Mouse (Mus musculus) MEL (cell line): ENCODE data around the gene Dpf2. TPM values are rescaled to one million over a fixed set of nuclear protein-coding genes. Genes with fewer than 3 reads are reported as not detected.

Experiments used
- DNase-seq: peaks from one replicate; pipeline ENCODE4 v3.0.0; 2011; ENCODE audit warnings: low read depth, low spot score
- H3K27ac ChIP-seq: 2 replicates; pipeline ENCODE4 v1.5.1; 2012; ENCODE audit warnings: low read depth, mild to moderate bottlenecking, control low read depth, low read length, moderate library complexity; ENCODE audit not compliant: control insufficient read depth
- H3K27me3 ChIP-seq, 2 experiments: fragments of 150-350 bp in 1 of 2; sonication (generic) in 1 of 2; 2 replicates each; pipeline ENCODE4 v1.6.1; 2012; ENCODE audit warnings: low read length in 2 of 2, mild to moderate bottlenecking in 2 of 2, improper control_type of control experiment in 1 of 2, moderate library complexity in 1 of 2; ENCODE audit not compliant: insufficient read depth in 2 of 2, control insufficient read depth in 1 of 2
- H3K36me3 ChIP-seq, 2 experiments: 2 replicates each; pipeline ENCODE4 v1.6.1; 2012 to 2014; ENCODE audit warnings: low read length in 2 of 2, improper control_type of control experiment in 1 of 2, inconsistent platforms in 1 of 2, mild to moderate bottlenecking in 1 of 2; ENCODE audit not compliant: insufficient read depth in 2 of 2, control insufficient read depth in 1 of 2
- H3K4me1 ChIP-seq, 2 experiments: fragments of 150-350 bp in 1 of 2; sonication (generic) in 1 of 2; 2 replicates each; pipeline ENCODE4 v1.6.1; 2012; ENCODE audit warnings: low read length in 2 of 2, improper control_type of control experiment in 1 of 2, mild to moderate bottlenecking in 1 of 2; ENCODE audit not compliant: insufficient read depth in 2 of 2, control insufficient read depth in 1 of 2
- H3K4me3 ChIP-seq, 2 experiments: fragments of 150-350 bp in 1 of 2; sonication (generic) in 1 of 2; 2 replicates each; pipeline ENCODE4 v1.5.1; 2012; ENCODE audit warnings: low read depth in 2 of 2, low read length in 2 of 2, mild to moderate bottlenecking in 2 of 2, moderate library complexity in 2 of 2, control low read depth in 1 of 2, improper control_type of control experiment in 1 of 2; ENCODE audit not compliant: control insufficient read depth in 1 of 2, insufficient read depth in 1 of 2
- H3K79me2 ChIP-seq: 2 replicates; pipeline ENCODE4 v1.6.1; 2012; ENCODE audit warnings: mild to moderate bottlenecking, low read length, moderate library complexity; ENCODE audit not compliant: control insufficient read depth, poor library complexity, insufficient read depth
- H3K9ac ChIP-seq: 2 replicates; pipeline ENCODE4 v1.6.1; 2012; ENCODE audit warnings: low read depth, mild to moderate bottlenecking, control low read depth, low read length, moderate library complexity; ENCODE audit not compliant: control insufficient read depth, poor library complexity, severe bottlenecking
- H3K9me3 ChIP-seq: fragments of 150-350 bp; sonication (generic); replicated peaks from 2 replicates; pipeline ENCODE4 v1.6.1; 2012; ENCODE audit warnings: mild to moderate bottlenecking, low read length, improper control_type of control experiment, moderate library complexity; ENCODE audit not compliant: insufficient read depth
- BHLHE40 ChIP-seq: IDR thresholded peaks from 2 replicates; pipeline ENCODE4 v1.6.1; 2012; ENCODE audit warnings: low read depth, mild to moderate bottlenecking, inconsistent platforms, low read length, improper control_type of control experiment, borderline replicate concordance
- CHD1 ChIP-seq: IDR thresholded peaks from 2 replicates; pipeline ENCODE4 v1.6.1; 2012; ENCODE audit warnings: low read depth, mild to moderate bottlenecking, inconsistent platforms, low read length, improper control_type of control experiment
- CHD2 ChIP-seq: IDR thresholded peaks from 2 replicates; pipeline ENCODE4 v1.6.1; 2011; ENCODE audit warnings: low read length, improper control_type of control experiment
- ELF1 ChIP-seq: IDR thresholded peaks from 2 replicates; pipeline ENCODE4 v1.6.1; 2014; ENCODE audit warnings: low read depth, mild to moderate bottlenecking, inconsistent platforms, low read length, improper control_type of control experiment, moderate library complexity
- GABPA ChIP-seq: IDR thresholded peaks from 2 replicates; pipeline ENCODE4 v1.6.1; 2012; ENCODE audit warnings: low read depth, mild to moderate bottlenecking, inconsistent platforms, low read length, improper control_type of control experiment, moderate library complexity
- HCFC1 ChIP-seq: IDR thresholded peaks from 2 replicates; pipeline ENCODE4 v1.6.1; 2012; ENCODE audit warnings: low read depth, mild to moderate bottlenecking, inconsistent platforms, low read length, improper control_type of control experiment, moderate library complexity
- JUND ChIP-seq: IDR thresholded peaks from 2 replicates; pipeline ENCODE4 v1.6.1; 2011; ENCODE audit warnings: low read depth, mild to moderate bottlenecking, improper control_type of control experiment, low read length
- KAT2A ChIP-seq: conservative IDR thresholded peaks from 2 replicates; pipeline ENCODE4 v1.6.1; 2012; ENCODE audit warnings: low read depth, low read length, improper control_type of control experiment, inconsistent platforms
- MAFK ChIP-seq: IDR thresholded peaks from 2 replicates; pipeline ENCODE4 v1.6.1; 2011; ENCODE audit warnings: low read depth, mild to moderate bottlenecking, low read length, improper control_type of control experiment, borderline replicate concordance
- MAX ChIP-seq: IDR thresholded peaks from 2 replicates; pipeline ENCODE4 v1.6.1; 2011; ENCODE audit warnings: low read length, improper control_type of control experiment
- MEF2A ChIP-seq: IDR thresholded peaks from 2 replicates; pipeline ENCODE4 v1.6.1; 2014; ENCODE audit warnings: low read depth, mild to moderate bottlenecking, inconsistent platforms, low read length, improper control_type of control experiment; ENCODE audit not compliant: poor library complexity, insufficient replicate concordance, severe bottlenecking; ENCODE audit errors: extremely low read depth
- MYC ChIP-seq: IDR thresholded peaks from 2 replicates; pipeline ENCODE4 v1.6.1; 2011; ENCODE audit warnings: low read depth, mild to moderate bottlenecking, low read length, improper control_type of control experiment, moderate library complexity
- NRF1 ChIP-seq: IDR thresholded peaks from 2 replicates; pipeline ENCODE4 v1.6.1; 2014; ENCODE audit warnings: low read depth, mild to moderate bottlenecking, inconsistent platforms, low read length, improper control_type of control experiment, moderate library complexity; ENCODE audit not compliant: poor library complexity, insufficient read depth, severe bottlenecking
- POLR2A ChIP-seq, 2 experiments: IDR thresholded peaks; 2 replicates each; pipeline ENCODE4 v1.6.1; 2011 to 2012; ENCODE audit warnings: low read length in 2 of 2, mild to moderate bottlenecking in 2 of 2, control low read depth in 1 of 2, improper control_type of control experiment in 1 of 2, low read depth in 1 of 2, moderate library complexity in 1 of 2; ENCODE audit not compliant: control insufficient read depth in 1 of 2, insufficient read depth in 1 of 2, poor library complexity in 1 of 2
- RAD21 ChIP-seq: IDR thresholded peaks from 2 replicates; pipeline ENCODE4 v1.6.1; 2011; ENCODE audit warnings: mild to moderate bottlenecking, low read depth, low read length, improper control_type of control experiment
- TAL1 ChIP-seq: IDR thresholded peaks from 2 replicates; pipeline ENCODE4 v1.6.1; 2012; ENCODE audit warnings: mild to moderate bottlenecking, inconsistent platforms, low read length, moderate library complexity, mixed read lengths
- USF2 ChIP-seq, 2 experiments: IDR thresholded peaks; 2 replicates each; pipeline ENCODE4 v1.6.1; 2011 to 2012; ENCODE audit warnings: improper control_type of control experiment in 2 of 2, low read length in 2 of 2, borderline replicate concordance in 1 of 2, inconsistent platforms in 1 of 2, low read depth in 1 of 2, mild to moderate bottlenecking in 1 of 2; ENCODE audit not compliant: insufficient read depth in 1 of 2
- ZC3H11A ChIP-seq: IDR thresholded peaks from 2 replicates; pipeline ENCODE4 v1.6.1; 2012; ENCODE audit warnings: low read depth, mild to moderate bottlenecking, inconsistent platforms, low read length, improper control_type of control experiment
- polyA plus RNA-seq, 2 experiments: library from polyadenylated mRNA; stranded (reverse) in 1 of 2; unstranded in 1 of 2; fragments of >175 nt in 1 of 2; fragments of >200 nt in 1 of 2; gene quantifications; 2 replicates each; pipeline versions ENCODE4 v1.2.1 to v1.2.4; 2012; ENCODE audit warnings: low replicate concordance in 2 of 2, low read depth in 1 of 2; ENCODE audit not compliant: insufficient read length in 2 of 2, insufficient read depth in 1 of 2, missing spikeins in 1 of 2
- total RNA-seq: library from RNA; depleted of rRNA; stranded (reverse); fragments of 300-350 nt; gene quantifications from 2 replicates; pipeline ENCODE4 v1.2.3, GENCODE M21; 2012

Dpf2 gene
- total and polyA plus RNA-seq, 3 experiments = 58.6 to 166 (median 133) TPM

DNA sequence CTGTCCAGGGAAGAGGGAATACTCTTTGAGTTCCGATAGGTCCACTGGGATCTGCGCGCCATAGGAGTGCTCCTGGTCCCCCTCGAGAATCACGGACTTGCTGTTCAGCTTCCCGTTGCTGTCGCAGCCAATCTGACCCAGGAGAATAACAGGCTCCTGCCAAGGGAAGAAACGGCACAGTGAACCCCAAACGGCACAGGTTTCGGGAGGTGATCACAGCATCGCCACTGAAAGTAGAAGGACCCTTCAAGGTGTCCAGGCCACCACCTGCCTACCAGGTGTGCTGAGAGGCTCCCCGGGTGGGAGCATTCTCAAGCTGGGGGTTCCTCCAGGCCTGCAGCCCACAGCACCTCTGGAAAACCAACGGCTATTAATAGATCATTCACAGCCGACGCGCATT is 38.8 kb upstream of the Dpf2 start:
- Histone ChIP-seq H3K9ac (no peak overlapping the region), H3K27ac (no peak overlapping the region), H3K36me3 (peaks cover 0 to 13% of the 10 kb centered on the region in 2 experiments; a peak in 2 of 4 replicates), H3K27me3 (no peaks in the 10 kb centered on the region), H3K9me3 (no peaks in the 10 kb centered on the region), H3K79me2 (no peaks in the 10 kb centered on the region), H3K4me1 (no peaks in the 10 kb centered on the region), H3K4me3 (no peak overlapping the region)
- no peak for TF ChIP-seq MAFK
- no peak for TF ChIP-seq ZC3H11A
- no peak for DNase-seq

DNA sequence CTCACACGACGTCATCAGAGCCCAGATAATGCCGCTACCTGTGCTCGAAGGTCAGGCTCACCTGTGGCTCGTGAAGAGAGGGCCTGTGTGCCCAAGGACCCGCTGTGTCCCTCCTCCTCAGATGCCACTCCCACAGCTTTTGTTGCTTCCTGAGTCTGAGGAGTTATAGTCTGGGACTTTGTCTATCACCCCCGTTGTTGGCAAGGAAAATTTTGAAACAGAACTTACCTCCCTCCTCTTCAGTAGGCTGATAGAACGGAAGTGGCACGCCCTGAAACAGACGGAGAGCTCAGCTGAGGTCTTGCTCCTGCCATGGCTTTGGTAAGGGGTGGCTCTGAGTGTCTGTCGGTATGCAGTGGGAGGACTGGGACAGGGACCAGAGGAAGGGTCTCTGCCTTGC is 37.4 kb upstream of the Dpf2 start:
- no peak for DNase-seq
- no peak overlapping the region for H3K27ac ChIP-seq
- H3K9ac ChIP-seq = no peak overlapping the region
- H3K9me3 ChIP-seq = no peaks in the 10 kb centered on the region
- no peaks in the 10 kb centered on the region for H3K79me2 ChIP-seq
- no peak for TF ChIP-seq KAT2A
- no peak for TF ChIP-seq POLR2A (IDR thresholded peaks at IDR 0.05; ENCODE audit: control insufficient read depth in 1 of 2, insufficient read depth in 1 of 2, low read depth in 1 of 2, low read length in 2 of 2, poor library complexity in 1 of 2)
- no peak for TF ChIP-seq USF2 (IDR thresholded peaks at IDR 0.05; ENCODE audit: borderline replicate concordance in 1 of 2, insufficient read depth in 1 of 2, low read depth in 1 of 2, low read length in 2 of 2)
- TF ChIP-seq ELF1 = no peak
- no peak for TF ChIP-seq CHD1
- TF ChIP-seq RAD21 = no peak
- no peak for TF ChIP-seq MAX
- no peak for TF ChIP-seq NRF1
- no peak for TF ChIP-seq BHLHE40
- no peak for TF ChIP-seq CHD2
- no peak for TF ChIP-seq HCFC1
- no peak for TF ChIP-seq TAL1
- no peak for TF ChIP-seq MEF2A
- TF ChIP-seq MYC = no peak
- no peak for TF ChIP-seq GABPA
- no peak for TF ChIP-seq JUND
- H3K36me3 ChIP-seq = peaks cover 0 to 7% of the 10 kb centered on the region in 2 experiments; a peak in 2 of 4 replicates
- no peaks in the 10 kb centered on the region for H3K27me3 ChIP-seq
- no peaks in the 10 kb centered on the region for H3K4me1 ChIP-seq
- no peak overlapping the region for H3K4me3 ChIP-seq
